19 mouse cellular contexts compared by ENCODE assay signal in genomic region chr11:3679771-3680170, GRCm38 (mm10). TPM values are rescaled to one million over a fixed set of nuclear protein-coding genes. Genes with fewer than 3 reads are reported as not detected.
DNase-seq lines count a peak whose midpoint lies in the region; ATAC-seq lines count a peak whose summit lies in the region.
"Had no signal": no experiment of that assay in that cellular context is flagged by ENCODE, and none has a peak within 500 bp of the region (broad histone marks: within the 10 kb centered on the region; RNA-seq: fewer than 3 reads in every experiment).

No protein-coding gene starts in this region.

- H3K27ac ChIP-seq in midbrain, embryonic 11.5 days (ENCODE audit: low read depth, low read length): no peak overlapping the region
- H3K27ac ChIP-seq in midbrain, embryonic 15.5 days: no peak overlapping the region

- DNase-seq in heart, adult 11 months: peak; percentile 81
- DNase-seq in heart, adult 9 months (ENCODE audit: low spot score in 2 of 2): no peak
- DNase-seq in midbrain, embryonic 11.5 days (ENCODE audit: low spot score, missing footprints): peak; percentile 65
- DNase-seq: adrenal gland, adult 2 months; adrenal gland, adult 8-10 months; adrenal gland, postnatal 10 days; adrenal gland, postnatal 14 days; adrenal gland, postnatal 25 days; adrenal gland, postnatal 36 days; B cell, adult 2 months; cerebellum, adult 11 months; cerebellum, adult 11-12 months; cerebellum, adult 18-20 months had no signal

- H3K27me3 ChIP-seq in midbrain, embryonic 11.5 days (ENCODE audit: control insufficient read depth, insufficient read depth, low read length): no peaks in the 10 kb centered on the region
- H3K27me3 ChIP-seq in midbrain, embryonic 15.5 days (replicated peaks): no peaks in the 10 kb centered on the region
- H3K27me3 ChIP-seq: CH12.LX, Patski had no signal

- H3K4me3 ChIP-seq in midbrain, embryonic 11.5 days (ENCODE audit: low read depth, low read length): no peak overlapping the region
- no peak overlapping the region for H3K4me3 ChIP-seq in midbrain, embryonic 15.5 days

- H3K4me2 ChIP-seq in midbrain, embryonic 11.5 days: no peak overlapping the region
- H3K4me2 ChIP-seq in midbrain, embryonic 15.5 days: no peak overlapping the region

- no peaks in the 10 kb centered on the region for H3K4me1 ChIP-seq in midbrain, embryonic 11.5 days (ENCODE audit: control insufficient read depth, insufficient read depth, low read length)
- H3K4me1 ChIP-seq in midbrain, embryonic 15.5 days: no peaks in the 10 kb centered on the region

- H3K9me3 ChIP-seq in midbrain, embryonic 11.5 days (ENCODE audit: control insufficient read depth, low read length): no peaks in the 10 kb centered on the region
- H3K9me3 ChIP-seq in midbrain, embryonic 15.5 days: no peaks in the 10 kb centered on the region
- H3K9me3 ChIP-seq: G1E had no signal

- 98% methylated on average over 3 of the region's 3 CpGs for WGBS in midbrain, embryonic 11.5 days
- 98% methylated on average over 3 of the region's 3 CpGs for WGBS in midbrain, embryonic 15.5 days

- ATAC-seq in midbrain, embryonic 11.5 days (ENCODE audit: low FRiP score): no peak
- ATAC-seq in midbrain, embryonic 15.5 days (replicated peaks): no peak
- ATAC-seq: activated CD4-positive, CD25-positive, alpha-beta regulatory T cell, adult 4 months; CD4-positive, CD25-positive, alpha-beta regulatory T cell, adult 4 months; Patski had no signal

- no peak overlapping the region for H3K9ac ChIP-seq in midbrain, embryonic 11.5 days (ENCODE audit: low read length)
- H3K9ac ChIP-seq in midbrain, embryonic 15.5 days: no peak overlapping the region

- peaks cover 26% of the 10 kb centered on the region for H3K36me3 ChIP-seq in midbrain, embryonic 11.5 days (ENCODE audit: control insufficient read depth, insufficient read depth, low read length)
- H3K36me3 ChIP-seq in midbrain, embryonic 15.5 days (replicated peaks): peaks cover 80% of the 10 kb centered on the region

RNA-seq across cellular contexts. Expression of gene Morc2a, which starts 30.8 kb away (rescaled TPM):
- polyA plus RNA-seq in midbrain, embryonic 11.5 days (2014; fragmentation: Nextera tagmentation; extraction: Ambion mirVana): 27.3 and 28.1 TPM in 2 replicates
- 39.5 and 42.5 TPM in 2 replicates for polyA plus RNA-seq in midbrain, embryonic 15.5 days (2015; fragmentation: Nextera tagmentation; extraction: Ambion mirVana)

Comparison
In these comparisons a context has a peak if more than half of its experiments do, and no peak if none do; other contexts are left out.
1. DNase-seq: peak in heart, adult 11 months (single experiment) and midbrain, embryonic 11.5 days (single experiment); none in heart, adult 9 months (0 of 2).